Comparison of ENCODE assay signal across 8 mouse cellular contexts in the genomic region with DNA sequence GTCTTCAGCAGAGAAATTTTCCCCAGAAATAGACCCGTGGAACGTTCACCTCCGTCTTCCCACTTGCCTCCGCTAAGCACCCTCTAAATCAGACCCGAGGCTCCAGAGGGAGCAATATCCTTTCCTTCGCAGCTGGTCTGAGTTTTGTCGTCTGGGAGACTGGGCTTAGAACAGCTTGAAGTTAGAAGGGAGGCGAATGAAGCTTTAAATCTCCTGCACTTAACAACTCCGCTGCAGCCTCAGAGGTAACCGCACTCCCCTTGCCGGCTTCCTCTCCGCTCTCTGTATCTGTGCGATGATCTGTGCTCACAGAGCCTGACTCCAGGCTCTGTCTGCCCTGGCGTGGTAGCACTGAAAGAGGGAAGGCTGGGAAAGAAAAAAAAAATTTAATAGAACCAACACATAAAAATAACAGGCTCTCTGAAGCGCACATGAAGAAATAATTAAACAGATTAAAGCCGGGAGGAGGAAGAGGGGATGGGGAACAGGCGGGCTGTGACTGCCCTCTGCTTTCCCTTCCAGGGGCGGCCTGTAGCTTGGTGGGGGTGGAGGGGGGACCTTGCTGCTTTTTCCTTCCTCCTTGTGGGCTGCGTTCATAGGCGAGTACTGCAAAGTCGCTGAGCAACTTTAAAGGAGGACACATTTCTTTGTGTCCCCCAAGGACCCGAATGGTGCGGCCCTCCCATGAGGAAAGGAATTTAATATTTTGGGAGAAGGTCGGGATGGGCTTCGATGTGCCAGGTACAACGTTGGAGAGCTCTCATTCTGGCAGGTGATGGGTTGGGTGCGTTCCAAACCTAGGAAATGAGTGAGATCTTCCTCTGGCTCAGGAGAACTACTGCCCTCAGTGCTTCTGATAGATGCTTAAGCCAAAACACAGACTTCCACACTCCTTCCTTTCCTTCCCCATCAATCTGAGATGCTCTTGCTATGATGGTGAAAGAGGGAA.
A peak's percentile ranks its signal among the peaks of the same experiment; 100 is the strongest.
DNase-seq lines count a peak whose midpoint lies in the region; ATAC-seq and TF ChIP-seq lines count a peak whose summit lies in the region.

No protein-coding gene starts in this region.

- TF ChIP-seq EP300 in stomach, postnatal 0 days (optimal IDR thresholded peaks at IDR 0.05) = no peak

- H3K36me3 ChIP-seq in forebrain, postnatal 0 days (ENCODE audit: insufficient read depth) = no peaks in the 10 kb centered on the region
- no peaks in the 10 kb centered on the region for H3K36me3 ChIP-seq in liver, embryonic 15.5 days (replicated peaks)
- H3K36me3 ChIP-seq in stomach, postnatal 0 days (ENCODE audit: control insufficient read depth, insufficient read depth, low read length) = no peaks in the 10 kb centered on the region

- DNase-seq in gastrocnemius, adult 2 months = peak; percentile 21
- no peak for DNase-seq in gastrocnemius, postnatal 36 days
- DNase-seq in cerebellum, adult 18-20 months = peak; percentile 46 to 54
- peak; percentile 50 for DNase-seq in forebrain, postnatal 0 days
- DNase-seq in stomach, postnatal 0 days (ENCODE audit: low spot score) = no peak
- no peak for DNase-seq in left cerebral cortex, adult 2 months (ENCODE audit: extremely low spot score in 1 of 2, low spot score in 2 of 2)

- H3K27me3 ChIP-seq in forebrain, postnatal 0 days (ENCODE audit: insufficient read depth, low read length) = no peaks in the 10 kb centered on the region
- peaks cover 25% of the 10 kb centered on the region for H3K27me3 ChIP-seq in liver, embryonic 15.5 days
- H3K27me3 ChIP-seq in stomach, postnatal 0 days (ENCODE audit: control insufficient read depth, insufficient read depth, low read length) = no peaks in the 10 kb centered on the region; the same call in 1 of the 2 replicates

- H3K4me3 ChIP-seq in gastrocnemius, adult 2 months = peak overlapping the region; percentile 43
- H3K4me3 ChIP-seq in forebrain, postnatal 0 days (ENCODE audit: low read depth, low read length) = peak overlapping the region; percentile 11; the same call in 1 of the 2 replicates
- no peak overlapping the region for H3K4me3 ChIP-seq in liver, embryonic 15.5 days (replicated peaks)
- H3K4me3 ChIP-seq in stomach, postnatal 0 days (ENCODE audit: low read depth, low read length) = peak overlapping the region; percentile 2; the same call in 1 of the 2 replicates
- H3K4me3 ChIP-seq in left cerebral cortex, adult 2 months = no peak overlapping the region

- H3K4me2 ChIP-seq in forebrain, postnatal 0 days (ENCODE audit: low read depth) = peak overlapping the region; percentile 31
- peak overlapping the region; percentile 23 for H3K4me2 ChIP-seq in liver, embryonic 15.5 days
- peak overlapping the region; percentile 34; the same call in 1 of the 2 replicates for H3K4me2 ChIP-seq in stomach, postnatal 0 days (replicated peaks; ENCODE audit: low read depth)

- TF ChIP-seq CTCF in gastrocnemius, adult 2 months (IDR thresholded peaks at IDR 0.05) = no peak
- TF ChIP-seq CTCF in forebrain, postnatal 0 days (IDR thresholded peaks at IDR 0.05; ENCODE audit: low read depth) = no peak
- peak; percentile 25; the same call in 1 of the 2 replicates for TF ChIP-seq CTCF in stomach, postnatal 0 days (IDR thresholded peaks at IDR 0.05; ENCODE audit: low read depth)
- no peak for TF ChIP-seq CTCF in left cerebral cortex, adult 2 months (IDR thresholded peaks at IDR 0.05)

- peak overlapping the region; percentile 64 for H3K27ac ChIP-seq in gastrocnemius, adult 2 months
- 0 out of 2 replicates have a peak overlapping the region, but pooled peaks have one; percentile 9 for H3K27ac ChIP-seq in forebrain, postnatal 0 days (ENCODE audit: low read depth, low read length)
- no peak overlapping the region for H3K27ac ChIP-seq in liver, embryonic 15.5 days (replicated peaks)
- H3K27ac ChIP-seq in stomach, postnatal 0 days (replicated peaks) = no peak overlapping the region
- H3K27ac ChIP-seq in left cerebral cortex, adult 2 months = no peak overlapping the region

- WGBS in forebrain, postnatal 0 days = 12% methylated on average over 27 of the region's 27 CpGs
- 5% methylated on average over 26 of the region's 27 CpGs for WGBS in liver, embryonic 15.5 days (ENCODE audit: insufficient replicate concordance)
- WGBS in stomach, postnatal 0 days = 14% methylated on average over 27 of the region's 27 CpGs

- 0 out of 2 replicates have a peak, but pooled peaks cover 4% of the 10 kb centered on the region for H3K9me3 ChIP-seq in forebrain, postnatal 0 days (ENCODE audit: low read length)
- H3K9me3 ChIP-seq in liver, embryonic 15.5 days (replicated peaks) = no peaks in the 10 kb centered on the region
- H3K9me3 ChIP-seq in stomach, postnatal 0 days (ENCODE audit: control insufficient read depth, low read length) = no peaks in the 10 kb centered on the region

- intact Hi-C loops in gastrocnemius, adult 2 months (cut with DNase I) = no loop called here
- intact Hi-C loops in gastrocnemius, postnatal 36 days (cut with DNase I) = no loop called here
- intact Hi-C loops in left cerebral cortex, adult 2 months (cut with DNase I) = no loop called here

- peak overlapping the region; percentile 22; the same call in 1 of the 2 replicates for H3K9ac ChIP-seq in forebrain, postnatal 0 days
- H3K9ac ChIP-seq in liver, embryonic 15.5 days = no peak overlapping the region
- H3K9ac ChIP-seq in stomach, postnatal 0 days (ENCODE audit: low read length) = no peak overlapping the region

- peaks cover 6% of the 10 kb centered on the region; the same call in 1 of the 2 replicates for H3K4me1 ChIP-seq in forebrain, postnatal 0 days (ENCODE audit: insufficient read depth)
- no peaks in the 10 kb centered on the region for H3K4me1 ChIP-seq in liver, embryonic 15.5 days (replicated peaks)
- 0 out of 2 replicates have a peak, but pooled peaks cover 3% of the 10 kb centered on the region for H3K4me1 ChIP-seq in stomach, postnatal 0 days (replicated peaks; ENCODE audit: control insufficient read depth, insufficient read depth)

- peak; percentile 62 for ATAC-seq in forebrain, postnatal 0 days
- ATAC-seq in liver, embryonic 15.5 days (ENCODE audit: insufficient read depth) = no peak
- no peak for ATAC-seq in stomach, postnatal 0 days (ENCODE audit: low FRiP score, low TSS enrichment)
- ATAC-seq in inflammation-experienced regulatory T-cells, adult 6 months = no peak

Comparison
In these comparisons a context has a peak if more than half of its experiments do, and no peak if none do; other contexts are left out.
1. DNase-seq: peak in gastrocnemius, adult 2 months (single experiment), cerebellum, adult 18-20 months (2 of 2) and forebrain, postnatal 0 days (single experiment); none in gastrocnemius, postnatal 36 days (0 of 2), stomach, postnatal 0 days (single experiment) and left cerebral cortex, adult 2 months (0 of 2).
2. H3K27ac ChIP-seq: peak in gastrocnemius, adult 2 months (single experiment) and forebrain, postnatal 0 days (single experiment); none in liver, embryonic 15.5 days (single experiment), stomach, postnatal 0 days (single experiment) and left cerebral cortex, adult 2 months (single experiment).
3. H3K4me3 ChIP-seq: peak in gastrocnemius, adult 2 months (single experiment), forebrain, postnatal 0 days (single experiment) and stomach, postnatal 0 days (single experiment); none in liver, embryonic 15.5 days (single experiment) and left cerebral cortex, adult 2 months (single experiment).
4. Peak in every context shown above with its lines, with median percentiles within 50 percentile points of each other: H3K4me2 ChIP-seq.